Mouse (Mus musculus) hindbrain, embryonic 15.5 days (tissue): ENCODE results near the gene St14. TPM values are rescaled to one million over a fixed set of nuclear protein-coding genes. Genes with fewer than 3 reads are reported as not detected.
"Not testable (repeated sequence)": the region's sequence is repeated elsewhere in the genome, so short reads cannot be mapped to it uniquely, and the experiment has no call there.

Experiments used
- ATAC-seq: fragments of 200-750 bp; cut with Nextera tagmentation; 2 replicates; pipeline ENCODE4 v1.8.0; 2017; ENCODE audit warnings: low read depth, moderate number of reproducible peaks, moderate TSS enrichment; ENCODE audit not compliant: low FRiP score
- H3K27ac ChIP-seq: fragments of 300-500 bp; sonication (generic); replicated peaks from 2 replicates; pipeline ENCODE4 v1.5.1; 2015; ENCODE audit warnings: mild to moderate bottlenecking, inconsistent platforms
- H3K27me3 ChIP-seq: fragments of 300-500 bp; sonication (generic); 2 replicates; pipeline ENCODE4 v1.6.1; 2015; ENCODE audit warnings: control low read depth, inconsistent platforms
- H3K36me3 ChIP-seq: fragments of 300-500 bp; sonication (generic); 2 replicates; pipeline ENCODE4 v1.6.1; 2015; ENCODE audit warnings: control low read depth, inconsistent platforms
- H3K4me1 ChIP-seq: fragments of 300-500 bp; sonication (generic); replicated peaks from 2 replicates; pipeline ENCODE4 v1.6.1; 2015; ENCODE audit warnings: control low read depth, inconsistent platforms
- H3K4me2 ChIP-seq: fragments of 300-500 bp; sonication (generic); 2 replicates; pipeline ENCODE4 v1.6.1; 2015; ENCODE audit warnings: moderate library complexity, mild to moderate bottlenecking, inconsistent platforms
- H3K4me3 ChIP-seq: fragments of 300-500 bp; sonication (generic); 2 replicates; pipeline ENCODE4 v1.5.1; 2015; ENCODE audit warnings: mild to moderate bottlenecking, inconsistent platforms
- H3K9ac ChIP-seq: fragments of 300-500 bp; sonication (generic); 2 replicates; pipeline ENCODE4 v1.6.1; 2015; ENCODE audit warnings: inconsistent platforms
- H3K9me3 ChIP-seq: fragments of 300-500 bp; sonication (generic); 2 replicates; pipeline ENCODE4 v1.6.1; 2016; ENCODE audit warnings: control low read depth, inconsistent platforms
- WGBS: fragments of 180-500 bp; shearing (Covaris S2); methylation state at CpG from one replicate; pipeline ENCODE4 v1.1.7; 2015; 5-methylcytosine and 5-hydroxymethylcytosine counted together
- polyA plus RNA-seq: library from polyadenylated mRNA; unstranded; fragments of >200 nt; fragmentation: Nextera tagmentation; extraction: Ambion mirVana; gene quantifications from 2 replicates; pipeline ENCODE4 v1.2.1, GENCODE M21; 2015

St14 gene
- polyA plus RNA-seq, 1 experiment from 2014 or later = 0.91 TPM

- no peak overlapping the region for H3K27ac ChIP-seq
- H3K36me3 ChIP-seq = no peaks in the 10 kb centered on the region
- H3K4me3 ChIP-seq = no peak overlapping the region
- H3K4me1 ChIP-seq = no peaks in the 10 kb centered on the region
- no peaks in the 10 kb centered on the region for H3K9me3 ChIP-seq
- WGBS = 78% methylated on average over 10 of the region's 10 CpGs
- H3K9ac ChIP-seq = no peak overlapping the region
- no peak overlapping the region for H3K4me2 ChIP-seq
- no peaks in the 10 kb centered on the region for H3K27me3 ChIP-seq
- no peak for ATAC-seq
Measured at GRCm38 (mm10) chr9:31074836-31075235, 56.8 kb downstream of the St14 start.

GRCm38 (mm10) chr9:31073797-31074196 is 57.9 kb downstream of the St14 start:
- WGBS = 81% methylated on average over 7 of the region's 7 CpGs
- no peak for ATAC-seq

GRCm38 (mm10) chr9:31072256-31072655 is 59.4 kb downstream of the St14 start:
- no peaks in the 10 kb centered on the region for H3K9me3 ChIP-seq

More at GRCm38 (mm10) chr9:31073797-31074196, 57.9 kb downstream of the St14 start:
- Histone ChIP-seq H3K9me3 (no peaks in the 10 kb centered on the region), H3K4me2 (no peak overlapping the region), H3K4me3 (no peak overlapping the region), H3K27ac (no peak overlapping the region), H3K27me3 (no peaks in the 10 kb centered on the region), H3K36me3 (peaks cover under 1% of the 10 kb centered on the region; the same call in 1 of the 2 replicates), H3K4me1 (no peaks in the 10 kb centered on the region), H3K9ac (no peak overlapping the region)

GRCm38 (mm10) chr9:31070706-31071105 is 60.9 kb downstream of the St14 start:
- no peak for ATAC-seq
- 97% methylated on average over 8 of the region's 8 CpGs for WGBS

More at GRCm38 (mm10) chr9:31072256-31072655, 59.4 kb downstream of the St14 start:
- no peak overlapping the region for H3K4me3 ChIP-seq
- WGBS = 95% methylated on average over 5 of the region's 5 CpGs
- ATAC-seq = no peak
- H3K27me3 ChIP-seq = no peaks in the 10 kb centered on the region
- H3K4me2 ChIP-seq = no peak overlapping the region
- no peak overlapping the region for H3K9ac ChIP-seq
- H3K27ac ChIP-seq = no peak overlapping the region
- no peaks in the 10 kb centered on the region for H3K4me1 ChIP-seq
- H3K36me3 ChIP-seq = peaks cover 5% of the 10 kb centered on the region

GRCm38 (mm10) chr9:31058723-31059122 is 72.9 kb downstream of the St14 start:
- H3K4me1 ChIP-seq = no peaks in the 10 kb centered on the region
- no peak overlapping the region for H3K9ac ChIP-seq
- no peaks in the 10 kb centered on the region for H3K9me3 ChIP-seq
- peaks cover 13% of the 10 kb centered on the region for H3K36me3 ChIP-seq
- H3K27ac ChIP-seq = no peak overlapping the region
- no peaks in the 10 kb centered on the region for H3K27me3 ChIP-seq
- H3K4me2 ChIP-seq = no peak overlapping the region
- no peak overlapping the region for H3K4me3 ChIP-seq
- no peak for ATAC-seq
- WGBS = 86% methylated on average over 2 of the region's 2 CpGs

More at GRCm38 (mm10) chr9:31070706-31071105, 60.9 kb downstream of the St14 start:
- Histone ChIP-seq H3K9ac (no peak overlapping the region), H3K27me3 (no peaks in the 10 kb centered on the region), H3K4me3 (no peak overlapping the region), H3K9me3 (no peaks in the 10 kb centered on the region), H3K36me3 (peaks cover 11% of the 10 kb centered on the region), H3K27ac (no peak overlapping the region), H3K4me2 (no peak overlapping the region), H3K4me1 (no peaks in the 10 kb centered on the region)

- WGBS = 93% methylated on average over 6 of the region's 6 CpGs
- ATAC-seq, H3K9ac ChIP-seq, H3K36me3 ChIP-seq, H3K9me3 ChIP-seq, H3K27me3 ChIP-seq, H3K27ac ChIP-seq, H3K4me2 ChIP-seq, H3K4me1 ChIP-seq, H3K4me3 ChIP-seq: not testable (repeated sequence)
Measured at GRCm38 (mm10) chr9:31051509-31051908, 80.1 kb downstream of the St14 start.

GRCm38 (mm10) chr9:31050208-31050607 is 81.4 kb downstream of the St14 start:
- Histone ChIP-seq H3K4me2 (no peak overlapping the region), H3K27ac (no peak overlapping the region), H3K36me3 (no peaks in the 10 kb centered on the region), H3K4me3 (no peak overlapping the region), H3K9me3 (no peaks in the 10 kb centered on the region), H3K4me1 (no peaks in the 10 kb centered on the region), H3K27me3 (no peaks in the 10 kb centered on the region), H3K9ac (no peak overlapping the region)
- ATAC-seq = no peak
- 97% methylated on average over 5 of the region's 5 CpGs for WGBS

Other genes starting within 250 kb of the St14 start
- gene Adamts15, start 209.4 kb downstream of the St14 start, polyA plus RNA-seq = 5.6 and 6.8 TPM in 2 replicates
- 2.0 and 2.3 TPM in 2 replicates for gene Adamts8, start 189.3 kb downstream of the St14 start, polyA plus RNA-seq
- gene Zbtb44, start 101.2 kb downstream of the St14 start, polyA plus RNA-seq = 4.4 and 4.6 TPM in 2 replicates
- gene Aplp2, start 80.0 kb upstream of the St14 start, polyA plus RNA-seq = 374 and 412 TPM in 2 replicates
- 7.7 and 8.6 TPM in 2 replicates for gene Prdm10, start 148.7 kb upstream of the St14 start, polyA plus RNA-seq